Mouse (Mus musculus): ENCODE data around the gene Fadd. TPM values are rescaled to one million over a fixed set of nuclear protein-coding genes. Genes with fewer than 3 reads are reported as not detected.

Fadd gene
- total RNA-seq, 2 experiments from 2014 or later, result 0.91 to 6.7 TPM

GRCm38 (mm10) chr7:144583619-144584018 is 1.4 kb upstream of the Fadd start:
- ATAC-seq (replicated peaks; ENCODE audit: low FRiP score, poor library complexity, severe bottlenecking), result no peak

- peak; percentile 71 for ATAC-seq (replicated peaks; ENCODE audit: low FRiP score, poor library complexity, severe bottlenecking)
Measured at GRCm38 (mm10) chr7:144581559-144582283, 542 bp downstream of the Fadd start.

- no peak for ATAC-seq (replicated peaks; ENCODE audit: low FRiP score, poor library complexity, severe bottlenecking)
Measured at GRCm38 (mm10) chr7:144577876-144578275, 4.4 kb downstream of the Fadd start.

- no peak for ATAC-seq (replicated peaks; ENCODE audit: low FRiP score, poor library complexity, severe bottlenecking)
Measured at GRCm38 (mm10) chr7:144572234-144572633, 10.0 kb downstream of the Fadd start.

GRCm38 (mm10) chr7:144571598-144571997 is 10.7 kb downstream of the Fadd start:
- ATAC-seq (replicated peaks; ENCODE audit: low FRiP score, poor library complexity, severe bottlenecking), result no peak

- ATAC-seq (replicated peaks; ENCODE audit: low FRiP score, poor library complexity, severe bottlenecking), result no peak
Measured at GRCm38 (mm10) chr7:144569428-144569827, 12.8 kb downstream of the Fadd start.

GRCm38 (mm10) chr7:144568091-144568490 is 14.2 kb downstream of the Fadd start:
- no peak for ATAC-seq (replicated peaks; ENCODE audit: low FRiP score, poor library complexity, severe bottlenecking)

GRCm38 (mm10) chr7:144566921-144567682 is 15.2 kb downstream of the Fadd start:
- ATAC-seq (replicated peaks; ENCODE audit: low FRiP score, poor library complexity, severe bottlenecking), result no peak

GRCm38 (mm10) chr7:144563456-144564155 is 18.7 kb downstream of the Fadd start:
- ATAC-seq (replicated peaks; ENCODE audit: low FRiP score, poor library complexity, severe bottlenecking), result no peak

- ATAC-seq (replicated peaks; ENCODE audit: low FRiP score, poor library complexity, severe bottlenecking), result no peak
Measured at GRCm38 (mm10) chr7:144562016-144562415, 20.2 kb downstream of the Fadd start.

- no peak for ATAC-seq (replicated peaks; ENCODE audit: low FRiP score, poor library complexity, severe bottlenecking)
Measured at GRCm38 (mm10) chr7:144560594-144560993, 21.7 kb downstream of the Fadd start.

- ATAC-seq (replicated peaks; ENCODE audit: low FRiP score, poor library complexity, severe bottlenecking), result no peak
Measured at GRCm38 (mm10) chr7:144558552-144558951, 23.7 kb downstream of the Fadd start.

- ATAC-seq (replicated peaks; ENCODE audit: low FRiP score, poor library complexity, severe bottlenecking), result peak; percentile 16
Measured at GRCm38 (mm10) chr7:144554123-144554472, 28.2 kb downstream of the Fadd start.

GRCm38 (mm10) chr7:144553237-144554122 is 28.8 kb downstream of the Fadd start, which contains the start of gene Ppfia1:
TSS of gene Ppfia1 (minus strand) at chr7:144553729.
- ATAC-seq (replicated peaks; ENCODE audit: low FRiP score, poor library complexity, severe bottlenecking), result peak; percentile 93

GRCm38 (mm10) chr7:144552274-144552673 is 30.0 kb downstream of the Fadd start:
- no peak for ATAC-seq (replicated peaks; ENCODE audit: low FRiP score, poor library complexity, severe bottlenecking)

GRCm38 (mm10) chr7:144550811-144551210 is 31.5 kb downstream of the Fadd start:
- no peak for ATAC-seq (replicated peaks; ENCODE audit: low FRiP score, poor library complexity, severe bottlenecking)

GRCm38 (mm10) chr7:144549904-144550566 is 32.2 kb downstream of the Fadd start:
- no peak for ATAC-seq (replicated peaks; ENCODE audit: low FRiP score, poor library complexity, severe bottlenecking)

- ATAC-seq (replicated peaks; ENCODE audit: low FRiP score, poor library complexity, severe bottlenecking), result no peak
Measured at GRCm38 (mm10) chr7:144545231-144545630, 37.0 kb downstream of the Fadd start.

- no peak for ATAC-seq (replicated peaks; ENCODE audit: low FRiP score, poor library complexity, severe bottlenecking)
Measured at GRCm38 (mm10) chr7:144541351-144541750, 40.9 kb downstream of the Fadd start.
